Mouse (Mus musculus) lung, adult 2 months (tissue): ENCODE data around the gene Ercc6l2.

Experiments
- CTCF ChIP-seq: fragments of 200-500 bp; IDR thresholded peaks from 2 replicates; pipeline ENCODE4 v1.5.1; 2011; ENCODE audit warnings: mild to moderate bottlenecking, low read length, control low read depth; ENCODE audit not compliant: insufficient read depth
- POLR2A ChIP-seq: fragments of 200-500 bp; IDR thresholded peaks from 2 replicates; pipeline ENCODE4 v1.6.1; 2011; ENCODE audit warnings: low read depth, mild to moderate bottlenecking, control low read depth, low read length, borderline replicate concordance; ENCODE audit errors: extremely low read depth

DNA sequence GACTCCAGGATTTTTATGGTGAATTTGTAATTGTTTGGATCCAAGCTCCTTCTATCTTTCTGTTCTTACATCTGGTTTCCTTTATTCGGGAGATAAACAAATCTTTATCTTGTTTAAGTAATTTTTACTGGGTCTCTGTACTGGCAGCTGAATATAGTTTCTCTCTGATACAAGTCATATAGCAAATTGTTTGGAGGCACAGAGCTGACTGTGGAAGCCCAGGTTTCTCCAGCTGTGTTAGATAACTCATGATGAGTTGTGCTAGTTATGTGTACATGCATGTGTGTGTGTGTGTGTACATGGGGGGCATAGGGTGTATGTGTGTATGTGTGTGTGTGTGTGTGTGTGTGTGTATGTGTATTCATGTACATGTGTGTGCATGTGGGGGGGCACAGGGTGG is 125.2 kb downstream of the Ercc6l2 start:
- no peak for TF ChIP-seq POLR2A
- no peak for TF ChIP-seq CTCF
